Mouse (Mus musculus) monocyte, adult 5-6 weeks (primary cell): ENCODE results near the gene Osbpl9. TPM values are rescaled to one million over a fixed set of nuclear protein-coding genes. Genes with fewer than 3 reads are reported as not detected.

ENCODE experiments used
- ATAC-seq: fragments of 153-309, 156-312 bp; replicated peaks from 2 replicates; pipeline ENCODE4 v1.8.0; 2017; ENCODE audit warnings: mild to moderate bottlenecking; ENCODE audit not compliant: low TSS enrichment, insufficient number of reproducible peaks, severe bottlenecking, poor library complexity, low FRiP score
- total RNA-seq: library from RNA; stranded (forward); fragments of 200-1000, 200-491, 200-594 nt; gene quantifications from 3 replicates; pipeline ENCODE4 v1.2.3, GENCODE M21; 2017

Gene Osbpl9
- total RNA-seq, 1 experiment from 2014 or later: 250 TPM

DNA sequence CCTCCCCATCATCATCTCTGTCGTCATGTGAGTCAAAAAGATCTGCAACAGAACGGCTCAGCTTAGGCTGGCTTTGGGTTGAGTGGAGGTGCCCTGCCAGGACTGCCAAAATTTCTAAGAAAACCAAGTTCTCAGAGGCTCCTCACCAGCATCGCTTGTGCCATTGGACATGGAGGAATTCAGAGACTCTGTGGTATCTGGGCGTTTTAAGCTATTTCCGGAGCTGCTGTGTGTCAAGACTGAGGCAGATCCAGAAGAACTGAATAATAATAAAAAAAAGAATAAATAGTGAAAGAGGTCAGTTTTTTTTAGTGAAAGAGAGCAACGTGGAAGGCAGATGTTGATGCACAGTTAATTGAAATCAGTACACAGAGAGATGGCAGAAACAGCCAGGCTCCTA, 129.2 kb downstream of the Osbpl9 start:
- no peak for ATAC-seq

DNA sequence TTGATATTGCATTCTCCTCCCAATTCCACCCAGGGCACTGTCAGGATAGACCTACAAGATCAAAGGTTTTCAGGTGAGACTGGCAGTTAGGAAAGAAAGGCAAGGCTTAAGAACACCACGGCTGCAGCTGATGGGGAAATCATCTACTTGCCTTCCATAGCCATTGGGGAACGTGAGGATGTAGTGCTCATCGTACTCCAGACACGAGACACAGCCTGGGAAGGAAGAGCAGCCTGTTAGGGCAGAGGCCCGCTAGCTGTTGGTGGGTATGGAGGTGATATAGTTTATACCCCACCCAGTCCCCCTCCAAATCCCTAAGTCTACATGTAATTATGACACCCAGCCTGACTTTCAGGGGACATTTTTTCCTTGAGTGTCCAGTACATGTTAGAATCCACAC, 136.4 kb downstream of the Osbpl9 start:
- no peak for ATAC-seq

DNA sequence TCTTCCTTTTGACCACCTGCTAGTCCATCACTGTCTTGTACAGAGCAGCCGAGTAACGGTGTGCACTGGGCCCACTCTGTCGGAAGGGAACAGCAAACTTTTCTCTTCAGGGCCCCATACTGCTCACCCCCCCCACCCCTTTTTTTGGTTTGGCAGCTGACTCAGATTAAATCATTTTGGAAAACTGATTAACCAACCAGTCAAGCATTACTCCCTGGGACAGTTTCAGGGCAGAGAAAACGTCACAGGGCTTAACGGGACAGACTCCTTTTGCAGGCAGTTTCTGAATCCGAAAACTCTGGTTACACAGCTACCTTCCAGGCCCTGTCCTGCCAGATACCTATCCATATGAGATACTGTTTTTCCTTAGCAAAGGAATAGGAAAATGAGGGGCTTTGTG, 137.1 kb downstream of the Osbpl9 start:
- no peak for ATAC-seq

- no peak for ATAC-seq
Measured at GRCm38 (mm10) chr4:109059255-109059821, 142.7 kb downstream of the Osbpl9 start.

GRCm38 (mm10) chr4:109057640-109058039, 144.4 kb downstream of the Osbpl9 start:
- ATAC-seq: no peak

DNA sequence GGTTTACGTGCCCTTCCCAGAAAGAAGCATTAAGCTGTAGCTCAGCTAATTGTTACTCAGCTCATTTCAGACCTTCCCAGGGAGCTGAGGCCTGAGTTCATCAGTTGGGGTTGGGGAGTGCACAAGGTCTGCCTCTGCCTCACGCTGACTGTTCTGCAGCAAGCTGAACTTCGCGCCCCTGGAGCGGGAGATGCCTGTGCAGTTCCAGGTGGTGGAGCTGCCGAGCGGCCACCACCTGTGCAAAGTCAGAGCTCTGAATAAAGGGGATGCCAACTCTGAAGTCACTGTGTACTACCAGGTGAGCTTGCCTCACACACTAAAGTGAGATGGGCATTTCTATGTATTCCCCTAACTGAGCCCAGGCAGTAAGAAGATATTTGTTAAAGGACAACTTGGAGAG, 145.7 kb downstream of the Osbpl9 start:
- no peak for ATAC-seq

DNA sequence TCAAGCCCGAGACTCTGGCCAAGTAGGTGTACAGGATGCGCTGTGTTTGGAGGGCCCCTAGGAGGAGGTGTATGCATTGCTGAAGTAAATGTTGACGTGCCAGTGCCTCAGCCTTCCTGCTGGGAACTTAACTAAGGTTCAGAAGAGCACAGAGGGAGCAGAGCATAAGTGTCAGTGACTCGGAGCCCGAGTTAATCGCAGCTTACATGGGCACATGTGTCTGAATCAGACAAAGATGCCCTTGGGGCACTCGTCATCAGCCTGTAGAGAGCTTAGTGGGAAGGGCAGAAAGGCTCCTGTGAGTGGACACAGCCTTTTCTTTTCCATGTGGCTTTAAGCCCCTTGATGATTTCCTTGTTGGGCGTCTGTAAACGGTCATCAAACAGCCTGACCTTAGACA, 148.1 kb downstream of the Osbpl9 start:
- no peak for ATAC-seq

DNA sequence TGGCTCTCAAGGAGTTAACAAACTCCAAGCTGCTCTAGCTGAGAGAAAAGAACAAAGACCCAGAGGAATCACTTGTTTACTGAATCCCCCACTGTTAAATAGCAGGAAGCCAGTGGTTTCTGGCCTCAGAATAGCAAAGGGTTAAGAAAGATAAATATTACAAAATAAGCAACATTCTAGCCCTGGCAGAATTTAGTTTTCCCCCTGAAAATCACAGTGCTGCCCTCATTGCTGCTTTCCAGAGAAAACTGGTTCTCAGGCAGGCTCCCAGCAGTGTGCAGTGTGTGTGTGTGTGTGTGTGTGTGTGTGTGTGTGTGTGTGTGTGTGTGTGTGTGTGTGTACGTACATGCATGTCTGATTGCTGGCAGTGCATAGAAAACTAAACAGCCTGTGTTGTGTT, 149.8 kb downstream of the Osbpl9 start:
- ATAC-seq: no peak

GRCm38 (mm10) chr4:109048258-109048657, 153.8 kb downstream of the Osbpl9 start:
- no peak for ATAC-seq

DNA sequence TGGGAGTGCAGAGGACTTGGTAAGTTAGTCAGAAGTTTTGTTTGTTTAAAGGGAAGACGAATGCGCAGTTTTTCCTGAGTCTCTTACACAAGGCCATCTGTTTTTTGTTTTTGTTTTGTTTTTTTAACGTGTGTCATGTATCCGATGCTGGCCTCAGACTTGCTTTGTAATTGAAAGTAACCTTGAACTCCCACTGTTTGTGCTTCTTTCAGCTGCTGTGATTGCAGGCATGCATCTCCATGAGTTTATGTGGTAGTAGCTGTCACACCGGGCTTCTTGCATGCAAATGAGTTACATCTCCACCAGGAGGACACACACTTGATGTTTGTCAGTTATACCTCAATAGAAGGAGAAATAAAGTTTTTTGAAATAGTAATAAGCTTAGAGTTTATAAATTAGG, 158.3 kb downstream of the Osbpl9 start:
- no peak for ATAC-seq

- no peak for ATAC-seq
Measured at GRCm38 (mm10) chr4:109043294-109043693, 158.8 kb downstream of the Osbpl9 start.

DNA sequence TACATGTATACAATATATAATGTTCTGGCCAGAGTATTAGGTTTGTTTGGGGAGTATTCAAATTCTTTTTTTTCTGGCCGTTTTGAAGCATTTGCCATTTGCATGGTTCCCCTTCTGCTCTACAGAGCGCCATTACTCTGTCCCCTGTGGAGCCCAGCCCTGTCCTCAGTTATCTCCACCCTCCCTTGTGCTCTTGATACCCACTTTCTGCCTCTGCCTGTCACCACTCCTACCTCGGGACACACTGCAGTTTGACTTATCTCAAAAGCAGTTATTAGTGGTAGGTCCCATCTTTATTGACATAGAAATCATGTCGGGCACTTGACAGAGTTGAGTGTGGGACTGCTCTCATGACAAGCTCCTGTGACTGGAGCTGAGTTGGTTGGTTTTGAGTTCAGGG, 159.3 kb downstream of the Osbpl9 start:
- no peak for ATAC-seq

DNA sequence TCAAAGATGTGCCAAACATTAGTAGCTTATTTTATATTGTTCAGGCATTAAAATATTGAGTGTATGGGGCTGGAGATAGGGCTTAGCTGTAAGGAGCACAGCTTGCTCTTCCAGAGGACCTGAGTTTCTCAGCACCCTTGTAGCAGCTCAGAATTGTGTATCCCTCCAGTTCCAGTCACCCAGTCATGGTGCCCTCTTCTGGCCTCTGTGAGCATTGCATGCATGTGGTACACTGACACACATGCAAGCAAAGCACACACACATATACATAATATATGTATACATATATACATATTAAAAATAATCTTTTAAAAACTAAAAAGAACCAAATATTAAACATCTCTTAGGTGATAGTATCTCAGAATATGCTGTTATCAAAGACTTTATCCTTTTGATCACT, 165.7 kb downstream of the Osbpl9 start:
- ATAC-seq: peak; percentile 85

DNA sequence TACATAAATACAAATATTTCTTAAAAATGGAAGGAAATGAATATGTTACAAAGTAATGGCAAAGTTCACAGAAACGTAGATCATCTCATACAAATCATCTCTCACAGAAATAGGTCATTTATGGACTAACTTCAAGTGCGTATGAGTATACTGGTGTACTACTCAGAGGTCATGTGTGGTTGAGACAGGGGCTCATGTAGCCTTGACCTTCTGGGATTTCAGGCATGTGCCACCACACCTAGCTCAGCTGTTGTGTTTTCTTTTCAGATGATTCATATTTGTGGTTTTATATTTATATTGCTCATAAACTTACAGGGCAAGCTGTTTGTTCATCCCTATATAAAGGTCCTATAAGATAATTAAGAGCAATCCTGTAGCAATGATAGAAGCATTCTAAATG, 171.8 kb downstream of the Osbpl9 start:
- no peak for ATAC-seq

DNA sequence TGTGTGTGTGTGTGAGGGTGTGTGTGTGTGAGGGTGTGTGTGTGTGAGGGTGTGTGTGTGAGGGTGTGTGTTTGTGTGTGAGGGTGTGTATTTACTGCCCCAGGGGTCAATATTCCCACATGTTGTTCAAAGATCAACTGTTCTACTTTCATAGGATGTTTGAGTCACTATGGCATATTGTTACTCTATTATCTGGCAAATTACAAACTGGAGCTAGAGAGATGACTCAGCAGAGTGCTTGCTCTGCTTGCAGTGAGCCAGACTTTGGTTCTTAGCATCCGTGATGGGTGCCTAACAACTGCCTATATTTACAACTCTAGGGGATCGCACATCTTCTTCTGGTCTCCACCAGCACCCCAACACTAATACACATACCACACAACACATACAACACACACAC, 172.2 kb downstream of the Osbpl9 start:
- no peak for ATAC-seq

DNA sequence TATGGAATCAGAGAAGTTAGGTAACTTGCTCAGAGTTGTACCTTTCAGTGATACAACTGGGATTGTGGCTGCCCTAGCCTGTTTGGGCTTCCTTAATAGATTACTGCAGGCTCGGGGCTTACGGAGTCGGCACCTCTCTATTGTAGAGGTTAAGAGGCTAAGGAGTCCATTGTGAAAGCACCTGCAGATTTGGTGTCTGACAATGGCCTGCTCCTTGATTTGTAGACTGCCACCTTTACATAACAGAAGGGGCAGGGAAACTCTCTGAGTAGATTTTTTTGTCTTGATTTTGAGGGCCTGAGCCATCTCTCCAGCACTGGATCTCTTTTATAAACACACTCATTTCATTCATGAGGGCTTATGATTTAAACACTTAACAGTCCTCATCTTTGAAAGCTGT, 175.5 kb downstream of the Osbpl9 start:
- ATAC-seq: no peak

DNA sequence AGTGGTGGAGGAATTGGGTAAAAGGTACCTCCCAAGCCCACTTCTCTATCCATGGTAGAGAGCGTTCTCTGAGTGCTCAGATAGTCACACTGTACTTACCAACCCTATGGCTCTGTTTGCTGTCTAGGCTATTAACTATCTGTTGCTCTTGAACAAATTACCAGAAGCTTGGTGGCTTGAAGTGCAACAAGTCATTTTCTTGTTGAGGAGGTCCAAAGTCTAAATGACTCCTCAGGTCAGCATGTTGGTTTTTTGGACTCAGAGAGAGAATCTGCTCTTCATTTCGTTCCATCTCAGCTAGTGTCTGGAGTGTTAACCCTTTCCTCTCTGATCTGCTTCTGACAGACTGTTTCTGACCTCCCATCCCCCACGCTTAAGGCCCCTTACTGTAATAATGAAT, 177.0 kb downstream of the Osbpl9 start:
- ATAC-seq: no peak

DNA sequence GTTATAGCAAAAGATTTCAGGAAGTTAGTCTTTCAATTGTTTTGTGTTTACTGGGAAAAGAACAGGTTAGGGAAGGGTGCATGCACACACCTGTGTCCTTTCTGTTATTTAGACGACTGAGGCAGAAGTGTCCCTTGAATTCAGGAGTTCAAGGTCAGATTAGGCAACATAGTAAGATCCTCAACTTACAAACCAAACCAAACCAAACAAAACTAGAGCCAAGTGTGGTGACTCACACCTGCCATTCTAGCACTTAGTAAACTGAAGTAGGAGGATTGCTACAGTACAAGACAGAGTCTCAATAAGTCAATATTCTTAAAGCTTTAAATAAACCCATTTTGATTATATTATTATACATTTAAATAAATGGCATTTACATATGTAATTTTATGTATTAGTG, 180.1 kb downstream of the Osbpl9 start:
- ATAC-seq: no peak

GRCm38 (mm10) chr4:109019301-109019700, 182.8 kb downstream of the Osbpl9 start:
- ATAC-seq: no peak

DNA sequence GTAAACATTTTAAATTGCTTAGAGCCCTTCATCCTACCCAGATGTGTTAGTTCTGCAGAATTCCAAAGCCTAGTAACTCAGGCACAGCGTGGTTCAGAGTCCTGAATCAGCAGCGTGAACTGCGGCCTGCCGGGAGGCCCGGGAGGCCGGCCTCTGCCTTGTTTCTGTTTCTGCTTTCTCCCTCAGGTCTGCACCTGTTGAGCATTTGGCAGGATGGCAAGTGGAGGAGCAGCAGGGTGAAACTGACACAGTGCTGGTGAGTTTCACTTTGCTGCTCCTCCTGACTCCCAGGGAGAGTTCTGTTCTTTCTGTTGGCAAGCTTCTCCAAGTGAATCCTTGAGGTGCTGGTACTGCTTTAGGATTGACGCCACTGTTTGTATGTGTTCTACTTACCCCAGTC, 184.6 kb downstream of the Osbpl9 start:
- ATAC-seq: no peak

DNA sequence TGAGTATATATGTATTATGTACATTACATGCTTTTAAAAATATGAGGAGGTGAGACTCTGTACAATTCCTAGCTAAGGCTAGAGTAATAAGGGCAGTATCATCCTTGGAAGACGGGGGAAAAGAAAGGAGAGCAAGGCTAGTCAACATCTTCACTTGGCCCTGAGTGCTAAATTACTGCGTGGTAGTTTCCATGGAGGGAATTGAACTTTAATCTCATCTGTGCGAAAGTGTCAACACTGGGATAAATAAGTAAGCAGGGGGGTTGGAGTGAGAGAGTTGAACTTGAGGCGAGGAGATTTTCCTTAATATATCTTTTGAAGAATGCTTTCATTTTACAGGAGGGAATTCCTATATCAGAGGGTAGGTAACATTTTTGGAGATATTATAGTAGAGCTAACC, 188.0 kb downstream of the Osbpl9 start:
- ATAC-seq: no peak
